ENCODE assay signal across 17 mouse cellular contexts in the genomic region with DNA sequence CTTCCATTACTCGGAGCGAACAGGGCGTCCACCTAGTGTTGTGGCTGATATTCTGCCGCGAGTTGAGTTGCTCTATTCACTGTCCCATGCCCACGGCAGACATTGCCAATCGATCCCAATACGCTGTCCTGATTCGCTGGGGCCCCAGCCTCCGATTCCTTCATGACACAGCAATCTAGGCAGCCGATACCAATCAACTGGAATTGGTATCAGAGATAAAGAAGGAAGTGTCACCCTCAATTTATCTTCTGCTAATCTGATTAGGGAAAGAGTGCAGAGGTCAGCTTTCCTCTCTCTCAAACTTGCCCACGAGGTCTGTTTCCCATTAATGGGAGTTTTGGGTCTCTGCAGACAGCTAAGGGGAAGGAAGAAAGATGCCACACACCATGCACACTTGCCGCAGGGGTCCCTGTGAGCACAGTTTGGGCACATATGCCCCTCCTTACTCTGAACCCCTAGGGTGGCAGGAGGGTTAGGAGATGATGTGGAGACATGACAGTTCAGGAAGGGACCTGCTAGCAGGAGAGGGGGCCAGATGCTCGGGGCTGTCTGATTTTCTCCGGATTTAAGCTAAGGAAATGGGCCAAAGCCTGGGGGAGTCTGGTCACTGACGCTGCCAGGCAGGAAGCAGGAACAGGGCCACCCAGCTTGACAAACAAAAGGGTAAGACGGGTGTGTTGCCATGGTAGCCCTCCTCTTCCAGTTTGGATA.
DNase-seq lines count a peak whose midpoint lies in the region; ATAC-seq lines count a peak whose summit lies in the region.
"Had no signal": no experiment of that assay in that cellular context is flagged by ENCODE, and none has a peak within 500 bp of the region (broad histone marks: within the 10 kb centered on the region; RNA-seq: fewer than 3 reads in every experiment).

No protein-coding gene starts in this region.

- ATAC-seq in hindbrain, embryonic 11.5 days (ENCODE audit: low FRiP score) = peak; percentile 39
- no peak for ATAC-seq in hindbrain, embryonic 13.5 days (ENCODE audit: low FRiP score)
- ATAC-seq in embryonic facial prominence, embryonic 11.5 days (replicated peaks; ENCODE audit: insufficient number of reproducible peaks, low FRiP score, low TSS enrichment, low read depth) = peak; percentile 69
- ATAC-seq in heart, embryonic 11.5 days (replicated peaks; ENCODE audit: insufficient number of reproducible peaks, low FRiP score, low TSS enrichment) = no peak
- ATAC-seq: liver, embryonic 12.5 days; Patski had no signal

- no peak overlapping the region for H3K4me3 ChIP-seq in hindbrain, embryonic 11.5 days (ENCODE audit: low read depth, low read length)
- no peak overlapping the region for H3K4me3 ChIP-seq in hindbrain, embryonic 13.5 days
- no peak overlapping the region for H3K4me3 ChIP-seq in embryonic facial prominence, embryonic 11.5 days (ENCODE audit: low read depth, low read length)
- no peak overlapping the region for H3K4me3 ChIP-seq in heart, embryonic 11.5 days (ENCODE audit: low read depth, low read length)
- H3K4me3 ChIP-seq: embryonic facial prominence, embryonic 15.5 days; heart, adult 2 months; left cerebral cortex, adult 2 months; liver, embryonic 12.5 days had no signal

- no peaks in the 10 kb centered on the region for H3K27me3 ChIP-seq in hindbrain, embryonic 11.5 days (ENCODE audit: control insufficient read depth, insufficient read depth, low read length)
- no peaks in the 10 kb centered on the region for H3K27me3 ChIP-seq in hindbrain, embryonic 13.5 days
- no peaks in the 10 kb centered on the region for H3K27me3 ChIP-seq in embryonic facial prominence, embryonic 11.5 days (ENCODE audit: control insufficient read depth, insufficient read depth, low read length)
- H3K27me3 ChIP-seq in heart, embryonic 11.5 days (ENCODE audit: control insufficient read depth, insufficient read depth, low read length) = no peaks in the 10 kb centered on the region
- H3K27me3 ChIP-seq: embryonic facial prominence, embryonic 15.5 days; liver, embryonic 12.5 days; Patski had no signal

- peaks cover 2% of the 10 kb centered on the region; the same call in 1 of the 2 replicates for H3K4me1 ChIP-seq in hindbrain, embryonic 11.5 days (replicated peaks; ENCODE audit: control insufficient read depth, insufficient read depth, low read length)
- H3K4me1 ChIP-seq in hindbrain, embryonic 13.5 days (replicated peaks) = peaks cover 10% of the 10 kb centered on the region
- peaks cover 7% of the 10 kb centered on the region; the same call in 1 of the 2 replicates for H3K4me1 ChIP-seq in embryonic facial prominence, embryonic 11.5 days (ENCODE audit: control insufficient read depth, insufficient read depth, low read length)
- H3K4me1 ChIP-seq in heart, embryonic 11.5 days (ENCODE audit: control insufficient read depth, insufficient read depth, low read length) = no peaks in the 10 kb centered on the region
- H3K4me1 ChIP-seq: liver, embryonic 12.5 days had no signal

- WGBS in hindbrain, embryonic 11.5 days = 39% methylated on average over 17 of the region's 17 CpGs
- WGBS in hindbrain, embryonic 13.5 days = 45% methylated on average over 17 of the region's 17 CpGs
- WGBS in embryonic facial prominence, embryonic 11.5 days = 17% methylated on average over 17 of the region's 17 CpGs
- 47% methylated on average over 17 of the region's 17 CpGs for WGBS in heart, embryonic 11.5 days (ENCODE audit: insufficient replicate concordance)

- peak; percentile 51 for DNase-seq in hindbrain, embryonic 11.5 days (ENCODE audit: low spot score)
- DNase-seq in embryo, embryonic 10.5 days (ENCODE audit: low spot score) = peak; percentile 76
- DNase-seq in embryonic facial prominence, embryonic 11.5 days (ENCODE audit: low spot score) = peak; percentile 82
- peak; percentile 30 for DNase-seq in mesoderm, embryonic 11.5 days (ENCODE audit: low read depth, low spot score)
- DNase-seq in testis, postnatal 10 days (ENCODE audit: low spot score) = no peak
- DNase-seq in urinary bladder, adult 18-20 months (ENCODE audit: low spot score in 2 of 2) = no peak
- DNase-seq: heart, adult 2 months; heart, postnatal 14 days; kidney, adult 18-20 months; right cerebral cortex, adult 18-20 months had no signal

- H3K9ac ChIP-seq in hindbrain, embryonic 11.5 days (ENCODE audit: low read depth, low read length) = no peak overlapping the region
- no peak overlapping the region for H3K9ac ChIP-seq in hindbrain, embryonic 13.5 days
- peak overlapping the region; percentile 26; the same call in 1 of the 2 replicates for H3K9ac ChIP-seq in embryonic facial prominence, embryonic 11.5 days (replicated peaks; ENCODE audit: low read length)
- no peak overlapping the region for H3K9ac ChIP-seq in heart, embryonic 11.5 days (ENCODE audit: low read depth, low read length)
- H3K9ac ChIP-seq: embryonic facial prominence, embryonic 15.5 days; liver, embryonic 12.5 days had no signal

- H3K9me3 ChIP-seq in hindbrain, embryonic 11.5 days (ENCODE audit: control insufficient read depth, low read length) = no peaks in the 10 kb centered on the region
- 0 out of 2 replicates have a peak, but pooled peaks cover 3% of the 10 kb centered on the region for H3K9me3 ChIP-seq in hindbrain, embryonic 13.5 days
- no peaks in the 10 kb centered on the region for H3K9me3 ChIP-seq in embryonic facial prominence, embryonic 11.5 days (replicated peaks; ENCODE audit: control insufficient read depth, low read length)
- no peaks in the 10 kb centered on the region for H3K9me3 ChIP-seq in heart, embryonic 11.5 days (replicated peaks; ENCODE audit: control insufficient read depth, low read length)
- H3K9me3 ChIP-seq: embryonic facial prominence, embryonic 15.5 days had no signal

- no peaks in the 10 kb centered on the region for H3K36me3 ChIP-seq in hindbrain, embryonic 11.5 days (ENCODE audit: control insufficient read depth, insufficient read depth, low read length)
- no peaks in the 10 kb centered on the region for H3K36me3 ChIP-seq in hindbrain, embryonic 13.5 days
- no peaks in the 10 kb centered on the region for H3K36me3 ChIP-seq in embryonic facial prominence, embryonic 11.5 days (replicated peaks; ENCODE audit: control insufficient read depth, insufficient read depth, low read depth, low read length)
- H3K36me3 ChIP-seq in heart, embryonic 11.5 days (ENCODE audit: control insufficient read depth, insufficient read depth, low read length) = no peaks in the 10 kb centered on the region
- H3K36me3 ChIP-seq: embryonic facial prominence, embryonic 15.5 days; liver, embryonic 12.5 days had no signal

- H3K4me2 ChIP-seq in hindbrain, embryonic 11.5 days (replicated peaks; ENCODE audit: low read depth, low read length) = no peak overlapping the region
- no peak overlapping the region for H3K4me2 ChIP-seq in hindbrain, embryonic 13.5 days
- 0 out of 2 replicates have a peak overlapping the region, but pooled peaks have one; percentile 8 for H3K4me2 ChIP-seq in embryonic facial prominence, embryonic 11.5 days (ENCODE audit: low read depth, low read length)
- H3K4me2 ChIP-seq in heart, embryonic 11.5 days = no peak overlapping the region
- H3K4me2 ChIP-seq: embryonic facial prominence, embryonic 15.5 days; liver, embryonic 12.5 days had no signal

- no peak overlapping the region for H3K27ac ChIP-seq in hindbrain, embryonic 11.5 days (ENCODE audit: low read depth, low read length)
- H3K27ac ChIP-seq in hindbrain, embryonic 13.5 days = no peak overlapping the region
- H3K27ac ChIP-seq in embryonic facial prominence, embryonic 11.5 days (replicated peaks; ENCODE audit: low read depth, low read length) = 0 out of 2 replicates have a peak overlapping the region, but pooled peaks have one; percentile 3
- H3K27ac ChIP-seq in heart, embryonic 11.5 days (ENCODE audit: low read depth, low read length) = no peak overlapping the region
- H3K27ac ChIP-seq: embryonic facial prominence, embryonic 15.5 days; heart, adult 2 months; left cerebral cortex, adult 2 months; liver, embryonic 12.5 days; macrophage had no signal

Comparison
In these comparisons a context has a peak if more than half of its experiments do, and no peak if none do; other contexts are left out.
1. ATAC-seq: peak in hindbrain, embryonic 11.5 days (single experiment) and embryonic facial prominence, embryonic 11.5 days (single experiment); none in hindbrain, embryonic 13.5 days (single experiment) and heart, embryonic 11.5 days (single experiment).
2. DNase-seq: peak in hindbrain, embryonic 11.5 days (single experiment), embryo, embryonic 10.5 days (single experiment), embryonic facial prominence, embryonic 11.5 days (single experiment) and mesoderm, embryonic 11.5 days (single experiment); none in testis, postnatal 10 days (single experiment) and urinary bladder, adult 18-20 months (0 of 2).